Mouse (Mus musculus) central nervous system, embryonic 11.5 days (tissue): ENCODE measurements around the gene Wdr6. TPM values are rescaled to one million over a fixed set of nuclear protein-coding genes. Genes with fewer than 3 reads are reported as not detected.

Experiments
- polyA plus RNA-seq: library from polyadenylated mRNA; depleted of rRNA; stranded (reverse); fragments of >200 nt; gene quantifications from 2 replicates; pipeline ENCODE4 v1.2.3, GENCODE M21; 2012; rRNA removed

Gene Wdr6
- 129 and 170 TPM in 2 replicates for polyA plus RNA-seq

DNA sequence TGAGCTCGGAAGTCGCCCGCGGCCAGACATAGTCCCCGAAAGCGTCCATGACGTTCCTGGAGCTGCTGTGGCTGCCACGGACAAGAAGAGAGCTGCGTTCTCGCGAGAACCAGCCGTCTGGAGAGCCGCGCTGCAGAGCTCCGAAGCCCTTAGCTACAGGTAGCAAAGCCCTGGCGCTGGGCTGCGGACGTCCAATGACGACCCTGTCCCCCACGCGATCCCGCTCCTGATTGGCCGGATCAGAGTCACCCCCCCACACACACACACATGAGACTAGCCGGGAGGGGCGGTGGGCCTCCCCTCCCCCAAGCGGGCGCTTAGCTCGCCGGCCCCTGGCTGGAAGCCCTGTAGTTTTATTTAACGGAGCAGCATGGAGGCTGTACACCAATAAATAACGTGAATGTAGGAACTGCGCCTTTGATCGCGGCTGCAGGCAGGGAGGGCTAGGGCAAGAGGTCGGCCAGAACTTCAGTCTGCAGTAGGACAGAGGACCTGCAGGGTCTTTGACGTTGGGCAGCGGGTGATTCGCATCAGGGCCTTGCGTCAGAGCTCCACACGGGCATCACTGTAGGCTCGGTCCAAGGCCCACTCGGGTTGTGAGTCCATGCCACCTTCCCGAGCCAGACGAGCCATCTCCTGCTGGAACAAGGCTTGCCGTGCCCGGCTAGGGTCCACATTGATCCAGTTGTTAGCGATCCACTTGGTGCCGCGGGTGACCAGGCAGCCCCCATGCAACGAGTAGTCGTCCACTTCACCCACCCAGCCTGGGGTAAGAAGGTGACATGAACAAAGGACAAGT, at the start of gene Wdr6:
Gene Wdr6 (minus strand): TSS at position 195 of the 799 bp plus-strand sequence.

DNA sequence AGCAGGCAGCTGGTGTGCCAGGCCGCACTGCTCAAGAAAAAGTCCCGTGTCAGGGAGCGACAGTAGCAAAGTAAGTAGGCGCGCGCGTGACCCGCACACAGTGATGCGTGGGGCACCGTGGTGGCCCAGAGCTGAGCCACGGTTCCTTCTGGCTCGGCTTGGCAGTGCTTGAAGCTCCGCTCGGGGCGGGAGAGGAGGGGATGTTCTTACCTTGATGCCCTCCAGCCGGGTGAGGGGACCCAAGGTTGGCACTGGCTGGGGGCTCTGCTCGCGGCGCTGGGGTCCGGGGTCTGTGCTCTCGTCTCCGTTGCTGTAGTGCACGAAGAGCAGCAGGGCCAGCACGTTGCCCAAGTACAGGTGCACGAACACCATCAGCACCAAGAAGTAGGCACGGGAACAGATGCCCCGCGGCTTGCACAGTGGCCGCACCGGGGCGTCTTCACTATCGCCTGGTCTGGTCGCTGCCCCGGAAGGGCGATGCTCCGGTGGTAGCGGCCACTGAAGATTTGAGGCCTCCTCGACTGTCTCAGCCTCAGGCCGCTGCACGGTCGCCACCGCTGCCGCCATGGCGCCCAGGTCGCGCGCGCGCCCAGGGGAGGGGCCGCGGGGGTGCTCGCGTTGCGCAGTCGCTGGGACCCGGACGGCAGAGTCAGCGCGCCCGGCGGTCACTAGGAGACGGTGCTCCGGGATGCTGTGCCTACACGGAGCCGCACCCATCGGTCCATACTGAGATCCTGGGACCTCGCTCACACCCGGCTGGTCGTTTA, 18.6 kb upstream of the Wdr6 start, which contains the start of gene P4htm:
Gene P4htm (minus strand): TSS at position 670 of the 767 bp plus-strand sequence.

DNA sequence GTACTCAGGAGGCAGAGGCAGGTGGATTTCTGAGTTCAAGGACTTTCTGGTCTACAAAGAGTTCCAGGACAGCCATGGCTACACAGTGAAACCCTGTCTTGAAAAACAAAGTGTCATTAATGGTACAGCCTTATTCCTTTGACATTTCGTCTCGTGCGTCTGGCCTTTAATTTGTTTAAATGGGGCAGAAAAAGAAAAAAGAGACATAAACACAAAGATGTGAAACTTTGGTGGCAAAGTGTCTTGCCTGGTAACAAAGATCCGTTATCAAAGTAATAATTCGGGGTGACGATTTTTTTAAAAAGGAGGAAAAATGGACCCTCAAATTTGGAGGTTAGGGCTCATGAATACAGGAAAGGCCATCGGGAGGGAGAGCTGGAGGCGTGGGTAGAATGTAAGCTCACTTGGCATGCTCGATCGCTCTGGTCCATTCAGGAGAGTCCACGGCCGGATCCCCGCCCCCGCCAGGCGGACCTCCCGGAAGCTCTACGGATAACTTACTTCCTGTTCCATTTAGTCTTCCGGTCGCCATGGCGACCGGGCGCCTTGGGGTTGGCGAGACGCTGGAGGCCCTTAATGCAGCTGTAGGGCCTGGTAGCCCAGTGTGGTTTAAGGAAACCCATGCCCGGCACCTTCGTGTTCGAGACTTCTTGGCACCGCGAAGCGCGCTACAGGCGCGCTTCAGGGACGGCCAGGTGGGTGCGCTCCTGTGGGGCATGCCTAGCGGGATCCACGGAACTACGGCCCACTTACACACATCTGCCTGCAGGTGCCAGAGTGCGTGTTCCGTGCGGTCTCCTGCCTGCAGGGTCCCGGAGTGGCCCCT, 8.9 kb downstream of the Wdr6 start, which contains the start of gene Dalrd3:
Gene Dalrd3 (plus strand): TSS at position 506 of the 826 bp plus-strand sequence.

DNA sequence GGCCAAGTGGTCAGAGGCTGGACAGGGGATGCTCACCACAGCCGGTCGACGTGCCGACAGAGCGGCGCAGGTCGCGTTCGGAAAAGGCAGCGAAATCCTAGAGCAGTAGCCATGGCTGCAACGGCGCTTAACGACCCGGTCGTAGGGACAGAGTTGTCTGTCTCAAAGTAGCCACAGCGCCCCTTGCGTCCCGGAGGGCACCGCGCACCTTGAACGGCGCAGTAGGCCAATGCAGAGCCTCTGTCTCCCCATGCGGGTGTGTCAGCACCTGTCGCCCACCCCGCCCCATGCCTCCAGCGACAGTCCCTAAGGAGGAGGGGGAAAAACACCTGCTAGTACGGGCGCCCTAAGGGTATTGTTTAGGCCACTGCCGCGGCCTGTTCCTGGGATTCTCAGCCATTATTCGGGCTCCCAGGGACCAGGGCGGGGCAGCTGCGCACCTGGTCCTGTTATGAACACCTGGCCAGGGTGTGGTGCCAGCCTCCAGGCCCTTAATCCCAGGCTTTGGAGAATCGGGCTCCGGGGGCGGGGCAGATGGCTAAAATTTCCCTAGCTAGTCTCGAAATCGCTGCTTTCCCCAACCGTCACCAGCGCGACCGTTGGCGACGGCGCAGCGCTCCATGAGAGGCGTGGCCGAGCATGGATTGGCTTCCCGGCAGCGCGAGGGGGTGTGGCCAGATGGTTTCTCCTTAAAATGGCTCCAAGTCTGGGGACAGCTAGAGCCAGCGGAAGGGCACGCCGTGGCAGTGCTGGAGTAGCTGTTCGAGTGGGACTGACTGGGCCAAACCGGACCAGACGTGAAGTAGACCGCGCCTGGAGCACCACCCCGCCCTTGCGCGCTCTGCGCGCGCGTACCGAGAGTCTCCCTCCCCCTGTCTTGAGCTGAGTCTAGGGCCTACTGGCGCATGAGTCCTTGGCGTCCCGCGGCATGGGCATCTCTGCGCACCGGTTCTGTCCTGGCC, 11.4 kb downstream of the Wdr6 start, which contains the start of gene Ndufaf3:
Gene Ndufaf3 (minus strand): TSS at position 620 of the 962 bp plus-strand sequence.

DNA sequence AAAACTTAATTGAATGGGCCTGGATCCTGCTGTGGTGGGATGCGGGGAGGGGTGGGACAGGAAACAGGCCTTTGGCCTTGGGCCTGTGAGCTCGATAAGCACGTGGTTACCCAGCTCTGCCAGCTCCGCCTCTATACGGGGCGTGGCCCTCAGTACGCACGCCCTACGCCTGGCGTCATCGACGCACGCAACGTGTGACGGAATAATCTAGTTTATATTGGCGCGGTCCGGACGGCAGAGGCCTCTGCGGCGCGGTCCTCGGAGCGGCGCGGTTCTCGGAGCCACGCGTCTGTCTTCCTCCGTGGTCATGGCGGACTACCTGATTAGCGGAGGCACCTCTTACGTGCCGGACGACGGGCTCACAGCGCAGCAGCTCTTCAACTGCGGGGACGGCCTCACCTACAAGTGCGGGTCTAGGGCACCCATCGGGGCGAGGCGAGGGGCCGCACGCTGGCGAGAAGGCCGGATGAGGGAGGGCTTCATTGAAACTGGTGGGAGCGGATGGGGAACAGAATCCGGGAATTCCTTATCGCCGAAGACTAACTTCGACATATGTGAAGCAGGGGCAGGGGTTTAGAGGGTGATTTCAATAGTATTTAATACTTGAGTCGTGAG, 18.2 kb downstream of the Wdr6 start, which contains the start of gene Impdh2:
Gene Impdh2 (plus strand): TSS at position 60 of the 615 bp plus-strand sequence.

Other genes starting within 250 kb of the Wdr6 start
- 654 and 762 TPM in 2 replicates for gene Gpx1, start 239.8 kb downstream of the Wdr6 start, polyA plus RNA-seq
- gene Usp4, start 230.9 kb downstream of the Wdr6 start, polyA plus RNA-seq = 113 and 120 TPM in 2 replicates
- 1.4 and 1.8 TPM in 2 replicates for gene 1700102P08Rik, start 185.9 kb downstream of the Wdr6 start, polyA plus RNA-seq
- 1.1 and 1.6 TPM in 2 replicates for gene Ccdc36, start 150.3 kb downstream of the Wdr6 start, polyA plus RNA-seq
- gene BC048562, start 142.3 kb downstream of the Wdr6 start, polyA plus RNA-seq = not detected in 2 replicates
- 25.0 and 28.4 TPM in 2 replicates for gene Ccdc71, start 118.2 kb downstream of the Wdr6 start, polyA plus RNA-seq
- gene Klhdc8b, start 117.2 kb downstream of the Wdr6 start, polyA plus RNA-seq = 43.0 and 49.4 TPM in 2 replicates
- 67.7 and 81.1 TPM in 2 replicates for gene Lamb2, start 99.0 kb downstream of the Wdr6 start, polyA plus RNA-seq
- gene Usp19, start 88.1 kb downstream of the Wdr6 start, polyA plus RNA-seq = 146 and 160 TPM in 2 replicates
- gene Qars, start 71.0 kb downstream of the Wdr6 start, polyA plus RNA-seq = 239 and 264 TPM in 2 replicates
- 122 and 154 TPM in 2 replicates for gene Qrich1, start 61.9 kb downstream of the Wdr6 start, polyA plus RNA-seq
- gene Impdh2, start 18.5 kb downstream of the Wdr6 start, polyA plus RNA-seq = 175 and 189 TPM in 2 replicates
- 21.4 and 26.3 TPM in 2 replicates for gene Ndufaf3, start 11.3 kb downstream of the Wdr6 start, polyA plus RNA-seq
- gene Dalrd3, start 8.9 kb downstream of the Wdr6 start, polyA plus RNA-seq = 83.0 and 118 TPM in 2 replicates
- gene P4htm, start 18.9 kb upstream of the Wdr6 start, polyA plus RNA-seq = 11.8 and 12.4 TPM in 2 replicates
- 45.1 and 49.2 TPM in 2 replicates for gene Arih2, start 70.6 kb upstream of the Wdr6 start, polyA plus RNA-seq
- gene Slc25a20, start 83.3 kb upstream of the Wdr6 start, polyA plus RNA-seq = 17.2 and 21.2 TPM in 2 replicates
- 27.2 and 40.2 TPM in 2 replicates for gene Prkar2a, start 110.6 kb upstream of the Wdr6 start, polyA plus RNA-seq
- gene Ip6k2, start 205.1 kb upstream of the Wdr6 start, polyA plus RNA-seq = 203 and 241 TPM in 2 replicates
- gene Nckipsd, start 229.6 kb upstream of the Wdr6 start, polyA plus RNA-seq = 18.4 and 23.6 TPM in 2 replicates
- 30.2 and 66.8 TPM in 2 replicates for gene Celsr3, start 247.6 kb upstream of the Wdr6 start, polyA plus RNA-seq